Mouse (Mus musculus): ENCODE results near the gene Ttyh1.
A peak's percentile ranks its signal among the peaks of the same experiment; 100 is the strongest.

Ttyh1 gene

GRCm38 (mm10) chr7:4123732-4124131, 4.5 kb downstream of the Ttyh1 start:
- peak in 1 of 2 experiments; percentile 21 for DNase-seq

DNA sequence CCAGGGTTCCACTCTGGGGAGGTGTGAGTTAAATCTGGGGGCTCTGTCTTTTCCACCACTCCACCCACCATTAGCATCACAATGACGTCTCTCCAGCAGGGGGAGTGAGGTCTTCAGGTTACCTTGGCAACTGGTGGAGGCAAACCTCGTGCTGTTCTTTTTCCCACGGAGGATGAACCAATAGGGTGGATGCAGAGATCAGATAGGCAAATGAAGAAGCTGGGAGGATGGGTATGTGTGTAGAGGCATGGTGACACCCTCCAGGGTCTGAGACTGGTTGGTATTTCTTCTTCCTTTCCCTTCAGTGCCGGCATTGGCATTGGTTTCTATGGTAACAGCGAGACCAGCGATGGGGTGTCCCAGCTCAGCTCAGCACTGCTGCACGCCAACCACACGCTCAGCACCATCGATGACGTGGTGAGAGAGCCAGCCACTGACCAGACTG, 5.1 kb downstream of the Ttyh1 start:
- DNase-seq = peak in 1 of 2 experiments; percentile 23

GRCm38 (mm10) chr7:4124856-4125255, 5.6 kb downstream of the Ttyh1 start:
- DNase-seq = no peak

DNA sequence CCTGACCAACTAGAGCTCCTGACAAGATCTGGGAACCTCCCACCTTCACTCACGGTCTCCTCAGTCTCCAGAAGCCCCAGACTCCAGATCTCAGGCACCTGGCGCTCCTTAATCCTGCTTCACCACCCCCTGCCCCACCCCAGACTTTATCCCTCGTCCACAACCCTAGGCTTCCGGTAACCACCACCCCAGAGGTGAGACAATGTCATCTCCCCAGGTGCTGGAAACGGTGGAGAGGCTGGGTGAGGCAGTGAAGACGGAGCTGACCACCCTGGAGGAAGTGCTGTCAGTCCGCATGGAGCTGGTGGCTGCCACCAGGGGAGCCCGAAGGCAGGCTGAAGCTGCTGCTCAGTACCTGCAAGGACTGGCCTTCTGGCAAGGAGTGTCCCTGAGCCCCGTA, 6.1 kb downstream of the Ttyh1 start:
- DNase-seq = peak in 1 of 2 experiments; percentile 22

DNA sequence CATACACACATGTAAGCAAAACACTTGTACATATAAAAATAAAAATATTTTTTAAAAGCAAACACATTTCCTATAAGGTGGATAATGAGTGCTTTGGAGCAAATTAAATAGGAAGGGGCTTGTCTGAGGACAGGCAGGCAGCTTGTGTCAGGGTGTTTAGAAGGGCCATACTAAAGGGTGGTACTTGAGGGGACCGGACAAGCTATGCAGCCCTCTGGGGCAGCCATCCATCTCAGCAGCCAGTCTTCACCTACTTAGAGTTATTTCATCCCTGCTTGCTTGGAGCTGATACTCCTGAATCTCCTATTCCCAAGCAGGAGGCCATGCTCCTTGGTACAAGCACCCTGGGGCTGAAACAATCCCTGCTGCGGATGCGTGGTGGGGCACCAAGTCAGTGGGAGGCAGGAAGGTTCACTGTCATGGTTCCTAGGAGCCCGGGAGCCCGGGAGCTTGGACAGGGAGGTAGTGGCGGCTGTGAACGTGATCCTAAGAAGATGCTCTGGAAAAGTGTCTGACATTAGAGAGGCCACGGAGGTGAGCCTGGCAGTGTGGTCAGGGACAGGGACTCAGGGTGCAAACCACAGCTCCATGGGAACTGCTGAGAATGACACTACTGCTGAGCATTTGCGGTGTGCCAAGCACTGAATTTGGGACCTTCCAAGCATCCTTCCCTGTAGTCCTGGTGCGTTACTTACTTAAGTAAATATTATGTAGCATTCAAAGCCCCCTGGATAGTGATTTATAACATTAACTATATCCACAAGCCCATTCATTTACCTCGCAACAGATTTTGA, 8.0 kb downstream of the Ttyh1 start:
- peak in 1 of 2 experiments; percentile 18 for DNase-seq

- peak in 1 of 2 experiments; percentile 2 for DNase-seq
Measured at GRCm38 (mm10) chr7:4127894-4128293, 8.7 kb downstream of the Ttyh1 start.

- peak; percentile 14 to 49 for DNase-seq
Measured at GRCm38 (mm10) chr7:4128860-4129259, 9.7 kb downstream of the Ttyh1 start.

- peak; percentile 72 to 86 for DNase-seq
Measured at GRCm38 (mm10) chr7:4130686-4131452, 11.7 kb downstream of the Ttyh1 start.

- DNase-seq = peak in 1 of 2 experiments; percentile 3
Measured at GRCm38 (mm10) chr7:4131964-4132363, 12.8 kb downstream of the Ttyh1 start.

- DNase-seq = peak in 1 of 2 experiments; percentile 13
Measured at GRCm38 (mm10) chr7:4132581-4132980, 13.4 kb downstream of the Ttyh1 start.

DNA sequence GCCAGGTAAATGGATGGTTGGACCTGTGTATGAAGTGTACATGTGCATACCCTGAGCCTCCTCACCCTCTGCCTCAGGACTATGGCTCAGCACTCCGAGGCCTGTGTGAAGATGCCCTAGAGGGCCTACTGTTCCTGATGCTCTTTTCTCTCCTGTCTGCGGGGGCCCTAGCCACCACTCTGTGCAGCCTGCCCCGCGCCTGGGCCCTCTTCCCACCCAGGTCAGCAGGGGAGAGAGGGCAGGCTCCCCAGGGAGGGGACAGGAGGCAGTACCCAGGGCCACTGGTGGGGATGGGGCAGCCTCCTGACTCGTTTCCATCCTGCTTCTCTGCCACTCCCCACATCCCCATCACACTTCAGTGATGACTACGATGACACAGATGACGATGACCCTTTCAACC, 13.8 kb downstream of the Ttyh1 start:
- DNase-seq = peak; percentile 3 to 13

- DNase-seq = no peak
Measured at GRCm38 (mm10) chr7:4134911-4135310, 15.7 kb downstream of the Ttyh1 start.

DNA sequence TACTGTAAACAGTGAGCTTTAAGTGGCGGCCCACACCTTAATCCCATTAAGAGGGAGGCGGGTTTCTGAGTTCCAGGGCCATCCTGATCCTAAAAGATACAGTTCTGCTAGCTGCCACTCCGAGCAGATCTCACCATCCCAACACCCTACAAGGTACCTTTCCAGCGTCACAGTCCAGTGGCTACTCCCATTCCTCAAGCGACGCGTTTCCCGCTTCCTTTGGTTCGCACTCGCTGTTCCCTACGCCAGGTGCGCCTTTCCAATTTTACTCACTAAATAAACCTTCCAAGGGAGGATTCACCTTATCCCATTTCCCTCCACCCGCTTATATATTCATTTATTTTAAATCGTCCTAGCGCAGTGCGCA, 17.2 kb downstream of the Ttyh1 start:
- DNase-seq = no peak

- DNase-seq = peak; percentile 99 to 100
Measured at GRCm38 (mm10) chr7:4136771-4137531, 17.7 kb downstream of the Ttyh1 start, which contains the start of gene Leng8. TSS of gene Leng8 (plus strand) at chr7:4137039.

DNA sequence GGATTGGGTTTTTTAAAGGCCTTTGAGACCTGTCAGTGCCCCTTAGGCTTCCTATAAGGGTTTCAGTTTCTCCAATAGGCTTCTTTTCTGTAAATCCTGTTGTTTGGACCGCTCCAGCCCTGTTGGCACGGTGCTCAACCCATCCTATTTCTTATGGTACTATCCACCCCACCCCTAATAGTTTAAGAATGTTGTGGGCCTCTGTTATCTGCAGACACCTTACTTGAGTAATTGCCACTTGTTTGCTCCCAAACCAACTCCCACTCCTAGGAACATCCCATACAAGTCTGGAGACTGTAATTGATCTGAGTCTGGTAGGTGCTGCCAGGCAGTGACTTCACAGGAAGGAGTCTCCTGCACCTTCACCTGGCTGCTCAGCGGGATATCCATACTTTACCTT, 18.5 kb downstream of the Ttyh1 start:
- DNase-seq = no peak

GRCm38 (mm10) chr7:4138181-4138580, 19.0 kb downstream of the Ttyh1 start:
- DNase-seq = no peak

DNA sequence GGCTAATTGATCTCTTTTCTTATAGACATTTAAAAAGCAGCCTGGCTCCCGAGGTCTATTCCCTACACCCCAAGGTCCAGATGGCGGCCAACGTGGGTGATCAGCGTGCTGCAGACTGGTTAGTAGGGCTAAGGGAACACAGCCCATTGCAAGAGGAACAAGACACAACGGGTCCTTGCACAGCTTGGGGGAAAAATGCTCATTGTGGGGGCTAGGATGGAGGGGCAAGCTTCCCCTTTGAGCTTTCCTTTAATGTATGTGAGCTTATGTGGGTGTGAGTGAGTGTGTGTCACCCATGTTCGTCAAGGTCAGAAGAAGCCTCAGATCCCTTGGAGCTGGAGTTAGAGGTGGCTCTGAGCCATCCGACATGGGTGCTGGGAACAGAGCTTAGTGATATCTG, 19.5 kb downstream of the Ttyh1 start:
- no peak for DNase-seq

- peak in 1 of 2 experiments; percentile 17 for DNase-seq
Measured at GRCm38 (mm10) chr7:4139391-4139790, 20.2 kb downstream of the Ttyh1 start.

DNA sequence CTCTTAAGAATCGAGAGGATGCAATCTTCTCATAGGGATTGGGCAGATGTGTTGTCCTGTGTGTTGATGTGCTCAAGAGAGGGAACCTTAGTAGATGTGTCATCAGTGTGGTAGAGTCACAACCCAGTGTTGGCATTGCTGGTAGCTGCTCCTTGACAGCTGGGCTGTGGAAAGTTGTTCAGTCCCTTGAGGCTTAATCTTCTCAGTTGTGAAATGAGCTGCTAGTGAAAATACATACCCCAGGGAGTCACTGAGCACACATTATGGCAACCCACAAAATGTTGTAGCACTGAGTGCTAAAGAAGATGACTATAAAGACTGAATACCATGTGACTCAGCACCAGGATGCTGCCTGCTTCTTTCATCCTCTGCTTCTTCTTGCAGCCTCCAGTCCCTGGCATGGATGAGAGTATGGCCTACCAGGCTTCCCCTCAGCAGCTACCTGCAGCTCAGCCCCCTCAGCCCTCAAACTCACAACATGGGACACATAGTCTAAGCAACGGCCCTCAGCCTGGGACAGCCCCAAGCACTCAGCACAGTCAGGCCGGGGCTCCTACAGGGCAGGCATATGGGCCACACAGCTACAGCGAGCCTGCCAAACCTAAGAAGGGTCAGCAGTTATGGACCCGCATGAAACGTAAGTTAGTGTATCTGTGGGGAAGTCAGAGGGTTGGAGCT, 22.6 kb downstream of the Ttyh1 start:
- DNase-seq = peak in 1 of 2 experiments; percentile 13

- peak in 1 of 2 experiments; percentile 22 for DNase-seq
Measured at GRCm38 (mm10) chr7:4142796-4143445, 23.7 kb downstream of the Ttyh1 start.

DNA sequence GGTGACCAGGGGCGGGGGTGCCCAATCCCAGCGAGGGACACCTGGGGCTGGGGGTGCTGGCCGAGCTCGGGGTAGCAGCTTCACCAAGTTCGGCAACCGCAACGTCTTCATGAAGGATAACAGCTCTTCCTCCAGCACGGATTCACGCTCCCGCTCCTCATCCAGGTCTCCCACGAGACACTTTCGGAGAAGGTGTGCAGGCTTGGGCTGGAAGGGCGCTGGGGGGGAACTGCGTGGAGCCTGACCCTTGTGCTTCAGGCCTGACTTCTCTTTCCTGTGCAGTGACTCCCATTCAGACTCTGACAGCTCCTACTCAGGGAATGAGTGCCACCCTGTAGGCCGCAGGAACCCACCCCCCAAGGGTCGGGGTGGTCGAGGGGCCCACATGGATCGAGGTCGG, 24.3 kb downstream of the Ttyh1 start:
- DNase-seq = no peak

DNA sequence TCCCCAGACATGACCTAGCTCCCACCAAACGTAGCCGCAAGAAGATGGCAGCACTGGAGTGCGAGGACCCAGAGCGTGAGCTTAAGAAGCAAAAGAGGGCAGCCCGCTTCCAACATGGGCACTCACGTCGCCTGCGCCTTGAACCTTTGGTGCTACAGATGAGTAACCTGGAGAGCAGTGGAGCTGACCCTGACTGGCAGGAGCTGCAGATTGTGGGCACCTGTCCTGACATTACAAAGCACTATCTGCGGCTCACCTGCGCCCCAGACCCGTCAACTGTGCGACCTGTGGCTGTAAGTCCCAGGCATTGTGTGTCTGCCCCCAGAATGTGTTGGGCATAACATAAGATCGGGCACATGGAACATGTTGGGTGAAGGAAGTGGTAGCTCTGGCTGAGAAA, 24.8 kb downstream of the Ttyh1 start:
- peak in 1 of 2 experiments; percentile 20 for DNase-seq
